Mouse (Mus musculus): Measurements from ENCODE around the gene Acrbp. TPM values are rescaled to one million over a fixed set of nuclear protein-coding genes. Genes with fewer than 3 reads are reported as not detected.

The Acrbp gene
- polyA plus RNA-seq, 1 experiment from 2014 or later, result 17.6 TPM

DNA sequence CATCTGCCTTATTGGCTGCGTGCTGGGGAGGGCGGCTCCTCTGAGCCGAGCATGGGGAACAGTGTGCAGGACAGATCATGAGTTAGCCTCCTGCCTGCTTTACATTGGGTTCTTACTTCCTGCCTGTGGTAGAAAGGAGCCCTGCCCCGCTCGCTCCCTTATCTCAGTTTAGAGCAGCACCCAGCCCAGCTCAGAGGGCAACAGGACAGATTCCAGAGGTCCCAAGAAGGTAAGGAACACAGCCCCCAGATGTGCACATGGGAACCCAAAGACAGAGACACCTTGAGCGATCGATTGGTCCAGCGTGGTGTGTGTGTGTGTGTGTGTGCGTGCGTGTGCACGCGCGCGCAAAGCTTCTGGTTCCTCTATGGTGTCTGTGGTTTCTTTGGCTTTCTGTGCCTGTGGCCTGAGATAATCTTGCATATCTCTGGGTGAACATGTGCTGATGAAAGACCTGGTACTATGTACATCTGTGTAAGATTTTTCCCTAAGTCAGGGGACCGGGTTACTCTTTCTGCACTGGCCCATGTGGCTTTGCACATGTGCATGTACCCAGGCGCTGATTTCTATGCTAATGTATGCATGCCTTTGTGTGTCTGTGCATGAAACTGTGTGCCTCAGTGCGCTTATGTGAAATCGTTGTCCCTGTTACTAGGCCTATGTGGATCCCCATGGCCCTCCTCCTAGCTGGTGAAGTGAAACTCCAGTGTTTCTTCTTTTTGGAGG is 21.8 kb downstream of the Acrbp start:
- peak overlapping the region; percentile 81 for H3K27ac ChIP-seq
- peaks cover 4% of the 10 kb centered on the region for H3K4me1 ChIP-seq
- no peak overlapping the region for H3K4me3 ChIP-seq
- H3K9ac ChIP-seq, result no peak overlapping the region
- no peaks in the 10 kb centered on the region for H3K9me3 ChIP-seq
- H3K27me3 ChIP-seq, result no peaks in the 10 kb centered on the region
- ATAC-seq (ENCODE audit: insufficient number of reproducible peaks, insufficient read depth, low FRiP score, low TSS enrichment), result 0 out of 2 replicates have a peak, but pooled peaks have one; percentile 12
- 84% methylated on average over 18 of the region's 18 CpGs for WGBS
- H3K4me2 ChIP-seq (replicated peaks), result no peak overlapping the region
- no peaks in the 10 kb centered on the region for H3K36me3 ChIP-seq

DNA sequence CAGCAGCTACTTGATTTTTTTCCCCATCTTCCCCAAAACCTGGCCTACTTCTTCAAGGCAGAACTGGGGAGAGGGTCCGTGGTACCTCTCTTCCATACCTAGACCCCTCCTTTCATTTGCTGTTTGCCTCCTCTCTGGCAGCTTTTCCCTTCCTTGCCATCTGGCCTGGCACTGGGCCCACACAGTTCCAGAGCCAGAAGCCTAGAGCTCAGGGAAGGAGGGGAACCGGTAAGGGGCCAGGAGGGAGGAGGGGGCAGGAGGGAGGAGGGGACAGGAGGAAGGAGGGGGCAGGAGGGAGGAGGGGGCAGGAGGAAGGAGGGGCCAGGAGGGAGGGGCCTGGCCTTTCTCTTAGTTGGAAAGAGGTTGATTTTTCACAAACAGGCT is 22.4 kb downstream of the Acrbp start:
- H3K27ac ChIP-seq, result peak overlapping the region; percentile 81
- H3K27me3 ChIP-seq, result no peaks in the 10 kb centered on the region
- peaks cover 4% of the 10 kb centered on the region for H3K4me1 ChIP-seq
- no peaks in the 10 kb centered on the region for H3K9me3 ChIP-seq
- no peaks in the 10 kb centered on the region for H3K36me3 ChIP-seq
- H3K4me2 ChIP-seq (replicated peaks), result no peak overlapping the region
- no peak for ATAC-seq (ENCODE audit: insufficient number of reproducible peaks, insufficient read depth, low FRiP score, low TSS enrichment)
- WGBS, result 16% methylated on average over 2 of the region's 2 CpGs
- no peak overlapping the region for H3K4me3 ChIP-seq
- no peak overlapping the region for H3K9ac ChIP-seq

DNA sequence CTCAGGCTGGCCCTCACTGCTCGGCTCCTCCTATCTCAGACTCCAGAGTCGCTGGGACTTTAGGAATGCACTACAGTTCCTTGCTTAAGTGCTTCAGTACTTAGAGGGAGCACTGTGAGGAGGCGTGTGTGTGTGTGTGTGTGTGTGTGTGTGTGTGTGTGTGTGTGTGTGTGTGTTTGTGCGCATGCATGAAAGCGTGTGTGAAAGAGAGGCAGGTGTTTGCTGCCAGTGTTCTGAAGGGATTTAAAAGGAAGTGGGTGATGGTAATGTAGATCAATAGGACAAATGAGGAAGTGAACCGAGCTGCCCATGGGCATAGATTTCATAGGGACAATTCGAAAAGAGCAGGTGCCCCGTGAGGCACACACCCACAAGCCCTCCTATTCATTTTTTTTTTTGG is 24.3 kb downstream of the Acrbp start:
- whole genome bisulfite sequencing, result 70% methylated on average over 8 of the region's 8 CpGs
- Histone ChIP-seq H3K4me1 (peaks cover 4% of the 10 kb centered on the region), H3K36me3 (no peaks in the 10 kb centered on the region), H3K27ac (no peak overlapping the region), H3K4me2 (replicated peaks) (no peak overlapping the region), H3K4me3 (no peak overlapping the region), H3K27me3 (no peaks in the 10 kb centered on the region), H3K9ac (no peak overlapping the region), H3K9me3 (no peaks in the 10 kb centered on the region)
- ATAC-seq (ENCODE audit: insufficient number of reproducible peaks, insufficient read depth, low FRiP score, low TSS enrichment), result no peak

- H3K4me3 ChIP-seq, result peak overlapping the region; percentile 40
- peak overlapping the region; percentile 69 for H3K9ac ChIP-seq
- 0 out of 2 replicates have a peak, but pooled peaks cover 5% of the 10 kb centered on the region for H3K4me1 ChIP-seq
- no peaks in the 10 kb centered on the region for H3K9me3 ChIP-seq
- ATAC-seq (ENCODE audit: insufficient number of reproducible peaks, insufficient read depth, low FRiP score, low TSS enrichment), result peak; percentile 39
- no peaks in the 10 kb centered on the region for H3K27me3 ChIP-seq
- WGBS, result 23% methylated on average over 25 of the region's 25 CpGs
- H3K27ac ChIP-seq, result peak overlapping the region; percentile 71
- H3K36me3 ChIP-seq, result no peaks in the 10 kb centered on the region
- peak overlapping the region; percentile 72 for H3K4me2 ChIP-seq (replicated peaks)
Observed at GRCm38 (mm10) chr6:125081394-125081793, 31.9 kb downstream of the Acrbp start.

DNA sequence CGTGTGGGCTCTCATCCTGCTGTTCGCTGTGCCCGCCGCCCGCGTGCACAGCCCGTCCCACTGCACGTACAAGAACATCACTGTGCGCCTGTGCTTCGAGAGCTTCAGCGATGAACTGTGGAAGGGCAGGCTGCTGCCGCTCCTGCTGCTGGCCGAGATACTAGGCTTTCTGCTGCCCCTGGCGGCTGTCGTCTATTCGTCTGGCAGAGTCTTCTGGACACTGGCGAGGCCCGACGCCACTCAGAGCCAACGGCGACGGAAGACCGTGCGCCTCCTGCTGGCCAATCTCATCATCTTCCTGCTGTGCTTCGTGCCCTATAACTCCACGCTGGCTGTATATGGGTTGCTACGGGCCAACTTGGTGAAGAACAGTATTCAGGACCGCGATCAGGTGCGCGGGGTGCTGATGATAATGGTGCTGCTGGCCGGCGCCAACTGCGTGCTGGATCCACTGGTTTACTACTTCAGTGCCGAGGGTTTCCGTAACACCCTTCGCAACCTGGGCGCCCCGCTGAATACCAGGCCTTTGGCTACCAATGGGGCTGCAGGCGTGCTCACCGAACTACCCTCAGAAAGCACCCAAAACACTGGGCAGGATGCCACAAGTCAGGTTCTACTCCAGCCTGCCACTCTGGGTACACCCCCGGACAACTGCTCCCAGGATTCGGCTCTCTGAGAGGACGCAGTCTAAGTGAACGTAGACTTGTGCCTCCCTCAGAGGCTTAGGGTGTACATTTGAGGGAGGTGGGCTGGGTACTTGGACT is 32.5 kb downstream of the Acrbp start:
- H3K36me3 ChIP-seq, result no peaks in the 10 kb centered on the region
- peak; percentile 70 for ATAC-seq (ENCODE audit: insufficient number of reproducible peaks, insufficient read depth, low FRiP score, low TSS enrichment)
- peak overlapping the region; percentile 40 for H3K4me3 ChIP-seq
- H3K27me3 ChIP-seq, result no peaks in the 10 kb centered on the region
- no peaks in the 10 kb centered on the region for H3K9me3 ChIP-seq
- 22% methylated on average over 45 of the region's 45 CpGs for WGBS
- peak overlapping the region; percentile 69 for H3K9ac ChIP-seq
- H3K27ac ChIP-seq, result peak overlapping the region; percentile 71
- 0 out of 2 replicates have a peak, but pooled peaks cover 5% of the 10 kb centered on the region for H3K4me1 ChIP-seq
- H3K4me2 ChIP-seq (replicated peaks), result peak overlapping the region; percentile 72

GRCm38 (mm10) chr6:125082801-125083386 is 33.4 kb downstream of the Acrbp start:
- Histone ChIP-seq H3K36me3 (no peaks in the 10 kb centered on the region), H3K4me1 (0 out of 2 replicates have a peak, but pooled peaks cover 5% of the 10 kb centered on the region), H3K4me3 (no peak overlapping the region), H3K27ac (no peak overlapping the region), H3K27me3 (no peaks in the 10 kb centered on the region), H3K9ac (no peak overlapping the region), H3K9me3 (no peaks in the 10 kb centered on the region), H3K4me2 (replicated peaks) (no peak overlapping the region)
- WGBS, result 90% methylated on average over 7 of the region's 7 CpGs
- no peak for ATAC-seq (ENCODE audit: insufficient number of reproducible peaks, insufficient read depth, low FRiP score, low TSS enrichment)

DNA sequence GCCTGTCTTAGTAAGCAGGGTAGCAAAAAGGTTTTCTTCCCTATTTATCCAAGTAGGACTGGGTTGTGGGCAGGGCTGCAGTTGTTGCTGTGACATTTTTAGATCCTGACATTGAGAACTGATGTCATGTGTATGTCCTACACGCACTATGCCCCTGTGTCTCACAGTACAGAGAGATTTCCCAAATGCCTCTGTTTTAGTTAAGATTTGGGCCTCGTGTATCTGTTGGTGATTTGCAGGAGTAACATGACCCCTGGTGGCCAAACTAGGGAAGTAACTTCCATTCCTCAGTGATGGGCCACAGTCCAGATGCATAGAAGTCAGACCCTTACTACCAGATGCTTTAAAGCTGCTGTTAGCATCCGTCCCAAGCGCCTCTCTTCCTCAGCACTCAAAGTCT is 34.9 kb downstream of the Acrbp start:
- peak overlapping the region; percentile 31 for H3K27ac ChIP-seq
- no peak overlapping the region for H3K9ac ChIP-seq
- H3K27me3 ChIP-seq, result no peaks in the 10 kb centered on the region
- H3K4me1 ChIP-seq, result peaks cover 15% of the 10 kb centered on the region; the same call in 1 of the 2 replicates
- H3K4me2 ChIP-seq (replicated peaks), result no peak overlapping the region
- WGBS, result 4% methylated on average over 4 of the region's 4 CpGs
- ATAC-seq (ENCODE audit: insufficient number of reproducible peaks, insufficient read depth, low FRiP score, low TSS enrichment), result no peak
- H3K36me3 ChIP-seq, result no peaks in the 10 kb centered on the region
- H3K4me3 ChIP-seq, result no peak overlapping the region
- H3K9me3 ChIP-seq, result no peaks in the 10 kb centered on the region

DNA sequence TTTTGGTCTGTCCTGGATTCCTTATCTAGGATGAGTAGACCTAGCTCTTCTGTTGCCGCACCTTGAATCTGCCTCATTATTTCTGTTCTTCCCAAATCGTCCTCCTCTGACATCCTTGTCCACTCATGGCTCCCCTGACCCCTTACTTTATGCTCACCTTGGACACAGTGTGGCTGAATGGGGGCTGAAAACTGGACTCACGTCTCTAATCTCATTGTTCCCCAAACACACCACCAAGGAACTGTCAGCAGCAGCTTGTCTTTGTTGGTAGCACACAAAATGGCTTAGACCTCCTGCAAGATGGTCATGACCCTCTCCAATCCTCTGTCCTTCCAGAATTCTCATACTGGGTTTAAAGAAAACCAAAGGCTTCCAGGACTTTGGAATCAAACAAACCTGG is 38.4 kb downstream of the Acrbp start:
- no peaks in the 10 kb centered on the region for H3K36me3 ChIP-seq
- no peak overlapping the region for H3K4me3 ChIP-seq
- no peak for ATAC-seq (ENCODE audit: insufficient number of reproducible peaks, insufficient read depth, low FRiP score, low TSS enrichment)

GRCm38 (mm10) chr6:125088561-125089321 is 39.3 kb downstream of the Acrbp start:
- Histone ChIP-seq H3K4me3 (no peak overlapping the region), H3K9ac (no peak overlapping the region), H3K4me1 (peaks cover 29% of the 10 kb centered on the region), H3K27me3 (no peaks in the 10 kb centered on the region), H3K27ac (peak overlapping the region; percentile 91), H3K9me3 (no peaks in the 10 kb centered on the region), H3K36me3 (no peaks in the 10 kb centered on the region), H3K4me2 (replicated peaks) (peak overlapping the region; percentile 45)
- peak; percentile 75 for ATAC-seq (ENCODE audit: insufficient number of reproducible peaks, insufficient read depth, low FRiP score, low TSS enrichment)
- 1% methylated on average over 20 of the region's 20 CpGs for WGBS

More for the DNA sequence above, 38.4 kb downstream of the Acrbp start:
- H3K27ac ChIP-seq, result peak overlapping the region; percentile 91
- H3K9ac ChIP-seq, result no peak overlapping the region
- H3K9me3 ChIP-seq, result no peaks in the 10 kb centered on the region
- peaks cover 29% of the 10 kb centered on the region for H3K4me1 ChIP-seq
- WGBS, result 85% methylated on average over 3 of the region's 3 CpGs
- no peak overlapping the region for H3K4me2 ChIP-seq (replicated peaks)
- no peaks in the 10 kb centered on the region for H3K27me3 ChIP-seq

DNA sequence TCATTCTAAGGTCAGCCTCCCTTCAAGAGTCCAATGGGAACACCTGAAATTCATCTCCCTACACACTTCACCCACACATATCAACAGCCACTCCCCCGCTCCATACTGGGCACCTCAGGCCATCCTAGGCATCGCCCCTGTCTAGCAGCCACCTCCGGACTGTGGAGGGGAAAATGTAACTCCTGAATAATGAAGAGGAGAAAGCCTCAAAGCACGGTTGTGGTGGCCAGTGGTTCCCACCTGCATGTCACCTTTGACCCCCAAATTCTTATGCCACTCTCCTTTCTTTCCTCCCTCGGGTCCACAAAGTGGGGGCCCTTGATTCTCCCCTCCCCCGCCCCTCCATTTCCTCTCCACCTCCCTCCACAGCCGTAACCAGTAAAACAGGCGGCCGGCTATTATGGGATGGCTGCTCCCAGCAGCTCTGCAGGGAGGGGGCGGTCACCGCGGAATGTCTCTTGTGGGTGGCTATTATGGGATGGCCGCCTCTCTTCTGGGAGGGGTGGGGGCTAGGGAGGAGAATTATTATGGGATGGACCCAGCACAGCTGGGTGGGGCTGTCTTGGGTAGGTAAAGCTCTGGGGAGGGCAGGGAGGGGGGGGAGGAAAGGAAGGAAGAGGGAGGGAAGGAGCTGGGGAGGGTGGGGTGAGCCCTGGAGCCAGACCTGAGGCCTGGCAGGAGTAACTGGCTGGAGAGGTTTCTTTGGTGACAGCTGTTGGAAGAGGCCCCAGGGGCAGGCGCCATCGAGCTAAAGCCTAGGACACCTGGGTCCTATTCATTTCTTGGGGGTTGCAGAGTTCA is 40.2 kb downstream of the Acrbp start:
- Histone ChIP-seq H3K4me2 (replicated peaks) (peak overlapping the region; percentile 45), H3K9ac (peak overlapping the region; percentile 8; the same call in 1 of the 2 replicates), H3K27me3 (no peaks in the 10 kb centered on the region), H3K27ac (peak overlapping the region; percentile 91), H3K36me3 (no peaks in the 10 kb centered on the region), H3K4me3 (peak overlapping the region; percentile 6; the same call in 1 of the 2 replicates), H3K9me3 (no peaks in the 10 kb centered on the region), H3K4me1 (peaks cover 24% of the 10 kb centered on the region)
- peak; percentile 79 for ATAC-seq (ENCODE audit: insufficient number of reproducible peaks, insufficient read depth, low FRiP score, low TSS enrichment)
- WGBS, result 2% methylated on average over 15 of the region's 15 CpGs

Measured in embryonic facial prominence, embryonic 12.5 days (tissue).